Mouse (Mus musculus) lung, adult 18-20 months (tissue): Measurements from ENCODE around the gene Sh2b3.

Experiments used
- DNase-seq, 2 experiments: peaks; one replicate each; pipeline ENCODE4 v3.0.0; 2022; ENCODE audit warnings: mixed read lengths in 2 of 2

Sh2b3 gene

GRCm38 (mm10) chr5:121843138-121843905 lies 5.9 kb upstream of the Sh2b3 start:
- DNase-seq: no peak

- peak; percentile 80 to 86 for DNase-seq
These were observed 5.2 kb upstream of the Sh2b3 start for GRCm38 (mm10) chr5:121842665-121843118.

- DNase-seq: no peak
These were observed 4.5 kb upstream of the Sh2b3 start for GRCm38 (mm10) chr5:121841973-121842372.

GRCm38 (mm10) chr5:121841516-121841915 lies 4.1 kb upstream of the Sh2b3 start:
- DNase-seq: no peak

GRCm38 (mm10) chr5:121839128-121839473 lies 1.7 kb upstream of the Sh2b3 start:
- DNase-seq: no peak

- peak; percentile 80 to 81 for DNase-seq
These were observed 1.1 kb upstream of the Sh2b3 start for GRCm38 (mm10) chr5:121838341-121839127.

- DNase-seq: peak; percentile 94 to 96
These were observed 592 bp downstream of the Sh2b3 start for GRCm38 (mm10) chr5:121836692-121837415.

GRCm38 (mm10) chr5:121835949-121836691 lies 1.3 kb downstream of the Sh2b3 start:
- DNase-seq: peak; percentile 73 to 80

- DNase-seq: peak in 1 of 2 experiments; percentile 68
These were observed 2.3 kb downstream of the Sh2b3 start for GRCm38 (mm10) chr5:121834991-121835747.

GRCm38 (mm10) chr5:121834241-121834606 lies 3.2 kb downstream of the Sh2b3 start:
- no peak for DNase-seq

- DNase-seq: peak; percentile 76 to 82
These were observed 3.7 kb downstream of the Sh2b3 start for GRCm38 (mm10) chr5:121833572-121834240.

GRCm38 (mm10) chr5:121833159-121833558 lies 4.3 kb downstream of the Sh2b3 start:
- DNase-seq: no peak

GRCm38 (mm10) chr5:121832376-121833155 lies 4.9 kb downstream of the Sh2b3 start:
- no peak for DNase-seq

GRCm38 (mm10) chr5:121831002-121831601 lies 6.3 kb downstream of the Sh2b3 start:
- DNase-seq: no peak

GRCm38 (mm10) chr5:121828491-121829432 lies 8.7 kb downstream of the Sh2b3 start:
- no peak for DNase-seq

GRCm38 (mm10) chr5:121827876-121828275 lies 9.6 kb downstream of the Sh2b3 start:
- DNase-seq: no peak

- DNase-seq: no peak
These were observed 11.8 kb downstream of the Sh2b3 start for GRCm38 (mm10) chr5:121825606-121826005.

GRCm38 (mm10) chr5:121824121-121824520 lies 13.3 kb downstream of the Sh2b3 start:
- DNase-seq: peak; percentile 46 to 55

- peak in 1 of 2 experiments; percentile 3 for DNase-seq
These were observed 13.8 kb downstream of the Sh2b3 start for GRCm38 (mm10) chr5:121823668-121824067.
